Mouse (Mus musculus): ENCODE results near the gene Glt28d2. TPM values are rescaled to one million over a fixed set of nuclear protein-coding genes. Genes with fewer than 3 reads are reported as not detected.

Glt28d2 gene
- polyA plus RNA-seq, 1 experiment from 2014 or later = 2.0 TPM

Other genes starting within 250 kb of the Glt28d2 start
- 2.9 and 3.1 TPM in 2 replicates for gene Fam160a1, start 70.2 kb downstream of the Glt28d2 start, polyA plus RNA-seq (2015; fragmentation: Nextera tagmentation; extraction: Ambion mirVana)
- 7.0 and 8.8 TPM in 2 replicates for gene Gm37240, start within 50 bp of the Glt28d2 start, polyA plus RNA-seq (2015; fragmentation: Nextera tagmentation; extraction: Ambion mirVana)
- 31.8 and 33.0 TPM in 2 replicates for gene Sh3d19, start 83.6 kb upstream of the Glt28d2 start, polyA plus RNA-seq (2015; fragmentation: Nextera tagmentation; extraction: Ambion mirVana)
- gene Prss48, start 115.0 kb upstream of the Glt28d2 start, polyA plus RNA-seq (2015; fragmentation: Nextera tagmentation; extraction: Ambion mirVana) = not detected in 2 replicates

Measured in lung, embryonic 15.5 days (tissue).